10 mouse cellular contexts compared by ENCODE assay signal in the genomic region with DNA sequence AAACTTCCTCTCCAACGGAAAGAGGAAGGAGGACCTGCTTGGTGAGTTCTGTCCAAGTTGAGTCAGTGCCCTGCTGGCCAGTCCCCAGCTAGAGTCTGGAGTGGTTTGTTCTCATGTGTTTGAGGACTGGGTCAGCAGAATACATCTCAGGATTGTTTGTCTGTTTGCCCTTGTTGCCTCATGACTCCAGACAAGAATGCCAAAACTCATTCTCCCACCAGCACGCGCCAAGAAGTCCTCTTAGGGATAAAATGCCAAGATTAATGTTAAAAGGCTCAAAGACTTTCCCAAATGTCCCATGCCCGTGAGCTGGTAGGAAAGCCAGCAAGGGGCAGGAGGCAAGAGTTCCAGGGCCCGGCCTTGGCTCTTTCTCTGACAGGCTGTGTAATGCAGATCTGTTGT. TPM values are rescaled to one million over a fixed set of nuclear protein-coding genes. Genes with fewer than 3 reads are reported as not detected.
DNase-seq lines count a peak whose midpoint lies in the region; ATAC-seq and TF ChIP-seq lines count a peak whose summit lies in the region.
"Had no signal": no experiment of that assay in that cellular context is flagged by ENCODE, and none has a peak within 500 bp of the region (broad histone marks: within the 10 kb centered on the region; RNA-seq: fewer than 3 reads in every experiment).

No protein-coding gene starts in this region.

- intact Hi-C loops in heart, postnatal 14 days (cut with DNase I) = no loop called here

- peak overlapping the region; percentile 57 for H3K27ac ChIP-seq in spleen, adult 2 months (ENCODE audit: insufficient read depth, low read length)
- H3K27ac ChIP-seq: neural tube, embryonic 13.5 days had no signal

- peak; percentile 12 to 36 for DNase-seq in cerebellum, postnatal 10 days
- DNase-seq in cerebellum, postnatal 36 days = no peak
- DNase-seq in spleen, adult 2 months (ENCODE audit: low read depth in 1 of 2, low spot score in 2 of 2) = no peak
- no peak for DNase-seq in spleen, postnatal 4 days (ENCODE audit: low spot score in 2 of 2)
- DNase-seq in heart, postnatal 14 days = peak; percentile 58 to 59
- DNase-seq in skeletal muscle tissue, adult 2 months (ENCODE audit: low read depth, low spot score) = peak; percentile 77

- no peaks in the 10 kb centered on the region for H3K36me3 ChIP-seq in spleen, adult 2 months (ENCODE audit: control insufficient read depth, insufficient read depth, low read length)
- H3K36me3 ChIP-seq: heart, embryonic 13.5 days; neural tube, embryonic 13.5 days had no signal

- peaks cover 9% of the 10 kb centered on the region; the same call in 1 of the 2 replicates for H3K4me1 ChIP-seq in spleen, adult 2 months (ENCODE audit: control insufficient read depth, insufficient read depth, insufficient read length)
- H3K4me1 ChIP-seq: neural tube, embryonic 13.5 days had no signal

- no peak for TF ChIP-seq POLR2A in spleen, adult 2 months (IDR thresholded peaks at IDR 0.05; ENCODE audit: low read depth, low read length)

- H3K4me3 ChIP-seq in spleen, adult 2 months (ENCODE audit: extremely low read depth, insufficient read depth, insufficient read length) = no peak overlapping the region
- H3K4me3 ChIP-seq: heart, embryonic 13.5 days; neural tube, embryonic 13.5 days had no signal

- H3K27me3 ChIP-seq in spleen, adult 2 months (ENCODE audit: control insufficient read depth, insufficient read depth, low read length) = no peaks in the 10 kb centered on the region
- H3K27me3 ChIP-seq: heart, embryonic 13.5 days; neural tube, embryonic 13.5 days had no signal

- no peak for TF ChIP-seq CTCF in spleen, adult 2 months (IDR thresholded peaks at IDR 0.05; ENCODE audit: extremely low read depth, insufficient read depth, insufficient read length, insufficient replicate concordance)

- WGBS in spleen, adult 2 months = 75% methylated on average over 5 of the region's 5 CpGs

- ATAC-seq in CD4-positive, CD25-positive, alpha-beta regulatory T cell, adult 4 months = no peak
- ATAC-seq in activated CD4-positive, CD25-positive, alpha-beta regulatory T cell, adult 4 months = no peak

RNA-seq across cellular contexts. Expression of gene Alg8, which starts 14.5 kb away (rescaled TPM):
- polyA plus RNA-seq in spleen, adult 2 months (2012; rRNA removed) = 7.4 and 9.0 TPM in 2 replicates
- total RNA-seq in heart, postnatal 14 days (2021) = 1 to 10 TPM; 5.1 to 5.5 TPM
- polyA plus RNA-seq in CD4-positive, CD25-positive, alpha-beta regulatory T cell, adult 4 months (2017; shearing (Covaris generic)) = 10 to 100 TPM; 19.5 to 21.4 TPM
- 10 to 100 TPM; 16.4 to 22.7 TPM for polyA plus RNA-seq in activated CD4-positive, CD25-positive, alpha-beta regulatory T cell, adult 4 months (2017; shearing (Covaris generic))

RNA-seq across cellular contexts. Expression of gene Kctd21, which starts 24.7 kb away (rescaled TPM):
- 2.7 and 2.8 TPM in 2 replicates for polyA plus RNA-seq in spleen, adult 2 months (2012; rRNA removed)
- 1 to 10 TPM; 3.0 to 3.3 TPM for total RNA-seq in heart, postnatal 14 days (2021)
- 1 to 10 TPM; 1.7 to 3.1 TPM for polyA plus RNA-seq in CD4-positive, CD25-positive, alpha-beta regulatory T cell, adult 4 months (2017; shearing (Covaris generic))
- polyA plus RNA-seq in activated CD4-positive, CD25-positive, alpha-beta regulatory T cell, adult 4 months (2017; shearing (Covaris generic)) = under 1 TPM; 0.25 to 0.66 TPM

RNA-seq across cellular contexts. Expression of gene Usp35, which starts 25.1 kb away (rescaled TPM):
- 8.5 and 9.8 TPM in 2 replicates for polyA plus RNA-seq in spleen, adult 2 months (2012; rRNA removed)
- total RNA-seq in heart, postnatal 14 days (2021) = 1 to 10 TPM; 1.2 to 1.9 TPM
- polyA plus RNA-seq in CD4-positive, CD25-positive, alpha-beta regulatory T cell, adult 4 months (2017; shearing (Covaris generic)) = 1 to 10 TPM; 1.4 to 2.7 TPM
- polyA plus RNA-seq in activated CD4-positive, CD25-positive, alpha-beta regulatory T cell, adult 4 months (2017; shearing (Covaris generic)) = 1 to 10 TPM; 1.0 to 1.5 TPM

RNA-seq across cellular contexts. Expression of gene Ndufc2, which starts 42.9 kb away (rescaled TPM):
- 46.4 and 67.0 TPM in 2 replicates for polyA plus RNA-seq in spleen, adult 2 months (2012; rRNA removed)
- total RNA-seq in heart, postnatal 14 days (2021) = 100 to 1,000 TPM; 516 to 524 TPM
- polyA plus RNA-seq in CD4-positive, CD25-positive, alpha-beta regulatory T cell, adult 4 months (2017; shearing (Covaris generic)) = 100 to 1,000 TPM; 159 to 178 TPM
- polyA plus RNA-seq in activated CD4-positive, CD25-positive, alpha-beta regulatory T cell, adult 4 months (2017; shearing (Covaris generic)) = 100 to 1,000 TPM; 212 to 215 TPM

Comparison
In these comparisons a context has a peak if more than half of its experiments do, and no peak if none do; other contexts are left out.
1. DNase-seq: peak in cerebellum, postnatal 10 days (2 of 2), heart, postnatal 14 days (2 of 2) and skeletal muscle tissue, adult 2 months (single experiment); none in cerebellum, postnatal 36 days (0 of 2), spleen, adult 2 months (0 of 2) and spleen, postnatal 4 days (0 of 2).